Mouse (Mus musculus) stomach, embryonic 15.5 days (tissue): ENCODE results near the gene Slc52a3. TPM values are rescaled to one million over a fixed set of nuclear protein-coding genes. Genes with fewer than 3 reads are reported as not detected.
A peak's percentile ranks its signal among the peaks of the same experiment; 100 is the strongest.

Source experiments
- ATAC-seq: fragments of 200-750 bp; cut with Nextera tagmentation; 2 replicates; pipeline ENCODE4 v1.8.0; 2017; ENCODE audit warnings: low read depth, moderate number of reproducible peaks, moderate TSS enrichment; ENCODE audit not compliant: insufficient read depth, low FRiP score
- H3K27ac ChIP-seq: fragments of 300-500 bp; sonication (generic); 2 replicates; pipeline ENCODE4 v1.5.1; 2015; ENCODE audit warnings: mild to moderate bottlenecking, inconsistent platforms
- H3K27me3 ChIP-seq: fragments of 300-500 bp; sonication (generic); replicated peaks from 2 replicates; pipeline ENCODE4 v1.6.1; 2015; ENCODE audit warnings: inconsistent platforms
- H3K36me3 ChIP-seq: fragments of 300-500 bp; sonication (generic); 2 replicates; pipeline ENCODE4 v1.6.1; 2015; ENCODE audit warnings: inconsistent platforms
- H3K4me1 ChIP-seq: fragments of 300-500 bp; sonication (generic); 2 replicates; pipeline ENCODE4 v1.6.1; 2015; ENCODE audit warnings: inconsistent platforms
- H3K4me2 ChIP-seq: fragments of 300-500 bp; sonication (generic); 2 replicates; pipeline ENCODE4 v1.6.1; 2015; ENCODE audit warnings: mild to moderate bottlenecking, inconsistent platforms
- H3K4me3 ChIP-seq: fragments of 300-500 bp; sonication (generic); replicated peaks from 2 replicates; pipeline ENCODE4 v1.5.1; 2015; ENCODE audit warnings: inconsistent platforms
- H3K9ac ChIP-seq: fragments of 300-500 bp; sonication (generic); 2 replicates; pipeline ENCODE4 v1.6.1; 2015; ENCODE audit warnings: inconsistent platforms
- H3K9me3 ChIP-seq: fragments of 300-500 bp; sonication (generic); 2 replicates; pipeline ENCODE4 v1.6.1; 2016; ENCODE audit warnings: inconsistent platforms
- WGBS: fragments of 180-500 bp; shearing (Covaris S2); methylation state at CpG from one replicate; pipeline ENCODE4 v1.1.7; 2015; 5-methylcytosine and 5-hydroxymethylcytosine counted together
- polyA plus RNA-seq: library from polyadenylated mRNA; unstranded; fragments of >200 nt; fragmentation: Nextera tagmentation; extraction: Ambion mirVana; gene quantifications from 2 replicates; pipeline ENCODE4 v1.2.1, GENCODE M21; 2015

The Slc52a3 gene
- polyA plus RNA-seq, 1 experiment from 2014 or later, result 7.3 TPM

- ATAC-seq, result no peak
- H3K27me3 ChIP-seq, result peaks cover 42% of the 10 kb centered on the region
Observed at GRCm38 (mm10) chr2:152030986-152031385, 34.7 kb downstream of the Slc52a3 start.

GRCm38 (mm10) chr2:152040101-152040500 is 43.8 kb downstream of the Slc52a3 start:
- no peaks in the 10 kb centered on the region for H3K9me3 ChIP-seq
- H3K27ac ChIP-seq, result no peak overlapping the region
- no peak overlapping the region for H3K9ac ChIP-seq
- H3K4me1 ChIP-seq, result no peaks in the 10 kb centered on the region
- H3K27me3 ChIP-seq, result peaks cover 13% of the 10 kb centered on the region; the same call in 1 of the 2 replicates
- no peak overlapping the region for H3K4me2 ChIP-seq
- no peak overlapping the region for H3K4me3 ChIP-seq
- no peaks in the 10 kb centered on the region for H3K36me3 ChIP-seq
- ATAC-seq, result no peak

More at GRCm38 (mm10) chr2:152030986-152031385, 34.7 kb downstream of the Slc52a3 start:
- Histone ChIP-seq H3K27ac (no peak overlapping the region), H3K4me1 (0 out of 2 replicates have a peak, but pooled peaks cover 3% of the 10 kb centered on the region), H3K4me3 (no peak overlapping the region), H3K36me3 (no peaks in the 10 kb centered on the region), H3K4me2 (no peak overlapping the region), H3K9me3 (no peaks in the 10 kb centered on the region), H3K9ac (no peak overlapping the region)
- WGBS, result 76% methylated on average over 5 of the region's 5 CpGs

- Histone ChIP-seq H3K27ac (no peak overlapping the region), H3K4me1 (peaks cover 20% of the 10 kb centered on the region), H3K36me3 (no peaks in the 10 kb centered on the region), H3K9ac (no peak overlapping the region), H3K27me3 (peaks cover 57% of the 10 kb centered on the region), H3K9me3 (no peaks in the 10 kb centered on the region), H3K4me3 (no peak overlapping the region), H3K4me2 (no peak overlapping the region)
- WGBS, result 3% methylated on average over 25 of the region's 25 CpGs
- no peak for ATAC-seq
Observed at GRCm38 (mm10) chr2:152047116-152048002, 51.0 kb downstream of the Slc52a3 start.

GRCm38 (mm10) chr2:152048003-152048980 is 52.0 kb downstream of the Slc52a3 start:
- Histone ChIP-seq H3K4me1 (peaks cover 20% of the 10 kb centered on the region), H3K9ac (0 out of 2 replicates have a peak overlapping the region, but pooled peaks have one; percentile 13), H3K36me3 (no peaks in the 10 kb centered on the region), H3K9me3 (no peaks in the 10 kb centered on the region), H3K4me3 (peak overlapping the region; percentile 44), H3K27me3 (peaks cover 62% of the 10 kb centered on the region), H3K4me2 (peak overlapping the region; percentile 96), H3K27ac (no peak overlapping the region)
- WGBS, result under 1% methylated on average over 66 of the region's 82 CpGs
- ATAC-seq, result peak; percentile 30; the same call in 1 of the 2 replicates

GRCm38 (mm10) chr2:152048981-152049441 is 52.7 kb downstream of the Slc52a3 start:
- no peak overlapping the region for H3K27ac ChIP-seq
- peaks cover 20% of the 10 kb centered on the region for H3K4me1 ChIP-seq
- peaks cover 66% of the 10 kb centered on the region for H3K27me3 ChIP-seq
- H3K9ac ChIP-seq, result 0 out of 2 replicates have a peak overlapping the region, but pooled peaks have one; percentile 13
- H3K36me3 ChIP-seq, result no peaks in the 10 kb centered on the region
- whole genome bisulfite sequencing, result under 1% methylated on average over 24 of the region's 24 CpGs
- peak; percentile 32 for ATAC-seq
- H3K4me3 ChIP-seq, result peak overlapping the region; percentile 44
- H3K9me3 ChIP-seq, result no peaks in the 10 kb centered on the region
- H3K4me2 ChIP-seq, result peak overlapping the region; percentile 96

GRCm38 (mm10) chr2:152049611-152050270 is 53.4 kb downstream of the Slc52a3 start:
- Histone ChIP-seq H3K9me3 (no peaks in the 10 kb centered on the region), H3K4me2 (peak overlapping the region; percentile 96), H3K9ac (no peak overlapping the region), H3K36me3 (no peaks in the 10 kb centered on the region), H3K27ac (no peak overlapping the region), H3K4me3 (no peak overlapping the region), H3K4me1 (peaks cover 20% of the 10 kb centered on the region), H3K27me3 (peaks cover 62% of the 10 kb centered on the region)
- no peak for ATAC-seq
- 11% methylated on average over 13 of the region's 13 CpGs for WGBS

- H3K27me3 ChIP-seq, result peaks cover 62% of the 10 kb centered on the region
- WGBS, result 22% methylated on average over 7 of the region's 7 CpGs
Observed at GRCm38 (mm10) chr2:152050316-152050715, 54.0 kb downstream of the Slc52a3 start.

GRCm38 (mm10) chr2:152051985-152052384 is 55.7 kb downstream of the Slc52a3 start:
- Histone ChIP-seq H3K4me2 (no peak overlapping the region), H3K4me1 (peaks cover 20% of the 10 kb centered on the region), H3K27me3 (peaks cover 56% of the 10 kb centered on the region), H3K9ac (no peak overlapping the region), H3K4me3 (no peak overlapping the region), H3K27ac (no peak overlapping the region), H3K9me3 (no peaks in the 10 kb centered on the region), H3K36me3 (no peaks in the 10 kb centered on the region)
- WGBS, result 56% methylated on average over 3 of the region's 3 CpGs
- ATAC-seq, result no peak

More at GRCm38 (mm10) chr2:152050316-152050715, 54.0 kb downstream of the Slc52a3 start:
- Histone ChIP-seq H3K9me3 (no peaks in the 10 kb centered on the region), H3K4me2 (no peak overlapping the region), H3K27ac (no peak overlapping the region), H3K36me3 (no peaks in the 10 kb centered on the region), H3K9ac (no peak overlapping the region), H3K4me3 (no peak overlapping the region), H3K4me1 (peaks cover 20% of the 10 kb centered on the region)
- no peak for ATAC-seq

- H3K9me3 ChIP-seq, result no peaks in the 10 kb centered on the region
- peaks cover 26% of the 10 kb centered on the region for H3K27me3 ChIP-seq
- no peaks in the 10 kb centered on the region for H3K36me3 ChIP-seq
- H3K4me2 ChIP-seq, result no peak overlapping the region
- H3K4me1 ChIP-seq, result no peaks in the 10 kb centered on the region
- no peak overlapping the region for H3K9ac ChIP-seq
- no peak overlapping the region for H3K4me3 ChIP-seq
- 33% methylated on average over 1 of the region's 1 CpGs for WGBS
- ATAC-seq, result no peak
- no peak overlapping the region for H3K27ac ChIP-seq
Observed at GRCm38 (mm10) chr2:152055406-152055805, 59.1 kb downstream of the Slc52a3 start.

- ATAC-seq, result no peak
- no peak overlapping the region for H3K27ac ChIP-seq
- H3K4me3 ChIP-seq, result no peak overlapping the region
- H3K9ac ChIP-seq, result no peak overlapping the region
- H3K4me2 ChIP-seq, result no peak overlapping the region
- H3K27me3 ChIP-seq, result peaks cover 20% of the 10 kb centered on the region
- H3K36me3 ChIP-seq, result no peaks in the 10 kb centered on the region
- no peaks in the 10 kb centered on the region for H3K4me1 ChIP-seq
- WGBS, result 68% methylated on average over 22 of the region's 22 CpGs
- no peaks in the 10 kb centered on the region for H3K9me3 ChIP-seq
Observed at GRCm38 (mm10) chr2:152056368-152057251, 60.3 kb downstream of the Slc52a3 start.
